Comparison of ENCODE assay signal across 15 mouse cellular contexts in genomic region chr19:27312266-27313079, GRCm38 (mm10). TPM values are rescaled to one million over a fixed set of nuclear protein-coding genes. Genes with fewer than 3 reads are reported as not detected.
A peak's percentile ranks its signal among the peaks of the same experiment; 100 is the strongest.
DNase-seq lines count a peak whose midpoint lies in the region; ATAC-seq and TF ChIP-seq lines count a peak whose summit lies in the region.
"Had no signal": no experiment of that assay in that cellular context is flagged by ENCODE, and none has a peak within 500 bp of the region (broad histone marks: within the 10 kb centered on the region; RNA-seq: fewer than 3 reads in every experiment).

No protein-coding gene starts in this region.

- intact Hi-C loops in gastrocnemius, adult 2 months (cut with DNase I): no loop called here

- no peaks in the 10 kb centered on the region for H3K36me3 ChIP-seq in midbrain, embryonic 11.5 days (ENCODE audit: control insufficient read depth, insufficient read depth, low read length)
- H3K36me3 ChIP-seq in midbrain, postnatal 0 days (ENCODE audit: insufficient read depth, low read length): no peaks in the 10 kb centered on the region
- no peaks in the 10 kb centered on the region for H3K36me3 ChIP-seq in liver, postnatal 0 days (replicated peaks; ENCODE audit: insufficient read depth, low read length)
- no peaks in the 10 kb centered on the region for H3K36me3 ChIP-seq in kidney, embryonic 14.5 days (ENCODE audit: control insufficient read depth, insufficient read depth, low read length)
- H3K36me3 ChIP-seq: midbrain, embryonic 10.5 days had no signal

- H3K9ac ChIP-seq in midbrain, embryonic 11.5 days (ENCODE audit: low read length): no peak overlapping the region
- H3K9ac ChIP-seq in midbrain, postnatal 0 days (replicated peaks; ENCODE audit: low read length, poor library complexity, severe bottlenecking): no peak overlapping the region
- no peak overlapping the region for H3K9ac ChIP-seq in liver, postnatal 0 days (replicated peaks)
- H3K9ac ChIP-seq in kidney, embryonic 14.5 days (ENCODE audit: low read depth, low read length): no peak overlapping the region
- H3K9ac ChIP-seq: liver, embryonic 14.5 days had no signal

- peak; percentile 74 for DNase-seq in gastrocnemius, adult 2 months
- DNase-seq in gastrocnemius, postnatal 10 days: no peak
- peak; percentile 75 for DNase-seq in midbrain, embryonic 11.5 days (ENCODE audit: low spot score, missing footprints)
- no peak for DNase-seq in midbrain, postnatal 0 days (ENCODE audit: low spot score)
- DNase-seq in liver, postnatal 0 days: peak; percentile 54
- DNase-seq in retina, embryonic 14.5 days (ENCODE audit: low spot score): no peak
- DNase-seq in ovary, adult 18-20 months (ENCODE audit: low spot score): no peak
- DNase-seq: cerebellum, adult 9-11 months; retina, postnatal 1 day had no signal

- H3K4me2 ChIP-seq in midbrain, embryonic 11.5 days: no peak overlapping the region
- no peak overlapping the region for H3K4me2 ChIP-seq in midbrain, postnatal 0 days (ENCODE audit: low read depth, low read length, poor library complexity, severe bottlenecking)
- no peak overlapping the region for H3K4me2 ChIP-seq in liver, postnatal 0 days (ENCODE audit: low read depth, low read length)
- no peak overlapping the region for H3K4me2 ChIP-seq in kidney, embryonic 14.5 days (replicated peaks; ENCODE audit: low read depth, low read length)

- no peaks in the 10 kb centered on the region for H3K27me3 ChIP-seq in midbrain, embryonic 11.5 days (ENCODE audit: control insufficient read depth, insufficient read depth, low read length)
- no peaks in the 10 kb centered on the region for H3K27me3 ChIP-seq in midbrain, postnatal 0 days (ENCODE audit: insufficient read depth, low read length)
- no peaks in the 10 kb centered on the region for H3K27me3 ChIP-seq in liver, postnatal 0 days (ENCODE audit: insufficient read depth, low read length)
- no peaks in the 10 kb centered on the region for H3K27me3 ChIP-seq in kidney, embryonic 14.5 days (ENCODE audit: control insufficient read depth, insufficient read depth, low read length)

- TF ChIP-seq CTCF in gastrocnemius, adult 2 months (IDR thresholded peaks at IDR 0.05): no peak
- no peak for TF ChIP-seq CTCF in midbrain, postnatal 0 days (IDR thresholded peaks at IDR 0.05)
- no peak for TF ChIP-seq CTCF in liver, postnatal 0 days (IDR thresholded peaks at IDR 0.05; ENCODE audit: low read depth)

- no peaks in the 10 kb centered on the region for H3K9me3 ChIP-seq in midbrain, embryonic 11.5 days (ENCODE audit: control insufficient read depth, low read length)
- no peaks in the 10 kb centered on the region for H3K9me3 ChIP-seq in midbrain, postnatal 0 days (ENCODE audit: low read length)
- H3K9me3 ChIP-seq in liver, postnatal 0 days (ENCODE audit: low read length): no peaks in the 10 kb centered on the region
- no peaks in the 10 kb centered on the region for H3K9me3 ChIP-seq in kidney, embryonic 14.5 days (ENCODE audit: control insufficient read depth, low read length)
- H3K9me3 ChIP-seq: midbrain, embryonic 10.5 days had no signal

- peak; percentile 80 for TF ChIP-seq EP300 in liver, postnatal 0 days (IDR thresholded peaks at IDR 0.05; ENCODE audit: low read depth)

- ATAC-seq in midbrain, embryonic 11.5 days (ENCODE audit: low FRiP score): no peak
- ATAC-seq in midbrain, postnatal 0 days (ENCODE audit: low FRiP score): no peak
- peak; percentile 89 for ATAC-seq in liver, postnatal 0 days
- ATAC-seq in kidney, embryonic 14.5 days (ENCODE audit: low FRiP score, low TSS enrichment): no peak

- 95% methylated on average over 11 of the region's 11 CpGs for WGBS in midbrain, embryonic 11.5 days
- WGBS in midbrain, postnatal 0 days: 93% methylated on average over 11 of the region's 11 CpGs
- WGBS in liver, postnatal 0 days (ENCODE audit: insufficient replicate concordance): 61% methylated on average over 11 of the region's 11 CpGs
- 80% methylated on average over 11 of the region's 11 CpGs for WGBS in kidney, embryonic 14.5 days

- H3K4me1 ChIP-seq in midbrain, embryonic 11.5 days (ENCODE audit: control insufficient read depth, insufficient read depth, low read length): no peaks in the 10 kb centered on the region
- H3K4me1 ChIP-seq in midbrain, postnatal 0 days (ENCODE audit: insufficient read depth, low read length): no peaks in the 10 kb centered on the region
- H3K4me1 ChIP-seq in liver, postnatal 0 days (ENCODE audit: insufficient read depth): no peaks in the 10 kb centered on the region
- 0 out of 2 replicates have a peak, but pooled peaks cover 5% of the 10 kb centered on the region for H3K4me1 ChIP-seq in kidney, embryonic 14.5 days (ENCODE audit: control insufficient read depth, insufficient read depth, low read length)

- peak overlapping the region; percentile 71 for H3K27ac ChIP-seq in gastrocnemius, adult 2 months
- H3K27ac ChIP-seq in midbrain, embryonic 11.5 days (ENCODE audit: low read depth, low read length): no peak overlapping the region
- H3K27ac ChIP-seq in midbrain, postnatal 0 days (ENCODE audit: low read depth, low read length): no peak overlapping the region
- H3K27ac ChIP-seq in liver, postnatal 0 days (ENCODE audit: low read depth): no peak overlapping the region
- no peak overlapping the region for H3K27ac ChIP-seq in kidney, embryonic 14.5 days (ENCODE audit: low read depth, low read length)
- H3K27ac ChIP-seq: liver, embryonic 14.5 days; midbrain, embryonic 10.5 days had no signal

- H3K4me3 ChIP-seq in gastrocnemius, adult 2 months: no peak overlapping the region
- H3K4me3 ChIP-seq in midbrain, embryonic 11.5 days (ENCODE audit: low read depth, low read length): no peak overlapping the region
- H3K4me3 ChIP-seq in midbrain, postnatal 0 days (ENCODE audit: low read depth, low read length): no peak overlapping the region
- H3K4me3 ChIP-seq in liver, postnatal 0 days (ENCODE audit: low read depth, low read length): no peak overlapping the region
- no peak overlapping the region for H3K4me3 ChIP-seq in kidney, embryonic 14.5 days (ENCODE audit: low read length)
- H3K4me3 ChIP-seq: midbrain, embryonic 10.5 days had no signal

RNA-seq across cellular contexts. Expression of gene Kcnv2, which starts 9.9 kb away (rescaled TPM):
- under 1 TPM; 0.11 to 0.15 TPM for total RNA-seq in gastrocnemius, adult 2 months (2021)
- total RNA-seq in gastrocnemius, postnatal 10 days (2021): under 1 TPM in 1 of 2 experiments, not detected in 1; 0.05 TPM
- 0.19 and 0.29 TPM in 2 replicates for polyA plus RNA-seq in midbrain, embryonic 11.5 days (2014; fragmentation: Nextera tagmentation; extraction: Ambion mirVana)
- total RNA-seq in midbrain, postnatal 0 days (2014; rRNA removed): 0.14 and 0.55 TPM in 2 replicates
- 0.06 TPM in 1 of 2 replicates, not detected in the other for polyA plus RNA-seq in midbrain, postnatal 0 days (2015; fragmentation: Nextera tagmentation; extraction: Ambion mirVana)
- not detected in 2 replicates for polyA plus RNA-seq in liver, postnatal 0 days (2015; fragmentation: Nextera tagmentation; extraction: Ambion mirVana)
- polyA plus RNA-seq in kidney, embryonic 14.5 days (2014; fragmentation: Nextera tagmentation; extraction: Ambion mirVana): 0.19 and 0.62 TPM in 2 replicates
- total RNA-seq: left cerebral cortex, adult 18-20 months had no signal
- polyA plus RNA-seq: frontal cortex, adult 2 months; liver, embryonic 14.5 days; neural tube, embryonic 11.5 days had no signal

Comparison
In these comparisons a context has a peak if more than half of its experiments do, and no peak if none do; other contexts are left out.
1. DNase-seq: peak in gastrocnemius, adult 2 months (single experiment), midbrain, embryonic 11.5 days (single experiment) and liver, postnatal 0 days (single experiment); none in gastrocnemius, postnatal 10 days (single experiment), midbrain, postnatal 0 days (single experiment), retina, embryonic 14.5 days (single experiment) and ovary, adult 18-20 months (single experiment).